Mouse (Mus musculus) neural tube, embryonic 10.5 days (tissue): ENCODE measurements at regions not wholly inside any gene's neighbourhood (a gene's known extent, or its start where the extent isn't known, plus 50 kb on each side); places are given as distances from the start of the nearest gene placed in this dataset.
"Not testable (repeated sequence)": the region's sequence is repeated elsewhere in the genome, so short reads cannot be mapped to it uniquely, and the experiment has no call there.

Source experiments
- DNase-seq: peaks from one replicate; pipeline ENCODE4 v3.0.0-alpha.2; 2017; ENCODE audit warnings: low spot score; ENCODE audit errors: extremely low spot score

- DNase-seq = no peak
Measured at GRCm38 (mm10) chr15:25252648-25253567, 160.7 kb downstream of the Basp1 start.

- no peak for DNase-seq
Measured at GRCm38 (mm10) chr15:25245631-25246030, 167.9 kb downstream of the Basp1 start.

GRCm38 (mm10) chr15:25237665-25238664 lies 175.6 kb downstream of the Basp1 start:
- DNase-seq = no peak

- DNase-seq = no peak
Measured at GRCm38 (mm10) chr15:25236191-25236723, 177.3 kb downstream of the Basp1 start.

GRCm38 (mm10) chr15:25234064-25234700 lies 179.4 kb downstream of the Basp1 start:
- DNase-seq = no peak

- DNase-seq = no peak
Measured at GRCm38 (mm10) chr15:25230213-25230612, 183.4 kb downstream of the Basp1 start.

GRCm38 (mm10) chr15:25229807-25230206 lies 183.8 kb downstream of the Basp1 start:
- DNase-seq = no peak

- no peak for DNase-seq
Measured at GRCm38 (mm10) chr15:25227496-25227895, 186.1 kb downstream of the Basp1 start.

- DNase-seq = no peak
Measured at GRCm38 (mm10) chr15:25225936-25226335, 187.6 kb downstream of the Basp1 start.

GRCm38 (mm10) chr15:25225431-25225830 lies 188.1 kb downstream of the Basp1 start:
- DNase-seq = no peak

GRCm38 (mm10) chr15:25221749-25222148 lies 191.8 kb downstream of the Basp1 start:
- DNase-seq = no peak

GRCm38 (mm10) chr15:25216375-25216774 lies 197.2 kb downstream of the Basp1 start:
- no peak for DNase-seq

- DNase-seq = no peak
Measured at GRCm38 (mm10) chr15:25202097-25202496, 211.5 kb downstream of the Basp1 start.

GRCm38 (mm10) chr15:25200249-25200648 lies 213.3 kb downstream of the Basp1 start:
- not testable (repeated sequence) for DNase-seq

- no peak for DNase-seq
Measured at GRCm38 (mm10) chr15:25187881-25188326, 225.7 kb downstream of the Basp1 start.

GRCm38 (mm10) chr15:25172755-25173154 lies 240.8 kb downstream of the Basp1 start:
- DNase-seq = no peak

- no peak for DNase-seq
Measured at GRCm38 (mm10) chr15:25146371-25146770, 267.2 kb downstream of the Basp1 start.

GRCm38 (mm10) chr15:25144228-25144627 lies 269.3 kb downstream of the Basp1 start:
- no peak for DNase-seq

GRCm38 (mm10) chr15:25140389-25141181 lies 273.0 kb downstream of the Basp1 start:
- no peak for DNase-seq

- DNase-seq = peak; percentile 27
Measured at GRCm38 (mm10) chr15:25137091-25137490, 276.5 kb downstream of the Basp1 start.
